Mouse (Mus musculus) E14TG2a.4 (cell line): Measurements from ENCODE around the gene 4933424G06Rik.

Experiments used
- CTCF ChIP-seq: conservative IDR thresholded peaks from 2 replicates; pipeline ENCODE4 v1.5.1; 2014; ENCODE audit warnings: low read length
- POU5F1 ChIP-seq: IDR thresholded peaks from 2 replicates; pipeline ENCODE4 v1.6.1; 2014; ENCODE audit warnings: low read length, borderline replicate concordance

DNA sequence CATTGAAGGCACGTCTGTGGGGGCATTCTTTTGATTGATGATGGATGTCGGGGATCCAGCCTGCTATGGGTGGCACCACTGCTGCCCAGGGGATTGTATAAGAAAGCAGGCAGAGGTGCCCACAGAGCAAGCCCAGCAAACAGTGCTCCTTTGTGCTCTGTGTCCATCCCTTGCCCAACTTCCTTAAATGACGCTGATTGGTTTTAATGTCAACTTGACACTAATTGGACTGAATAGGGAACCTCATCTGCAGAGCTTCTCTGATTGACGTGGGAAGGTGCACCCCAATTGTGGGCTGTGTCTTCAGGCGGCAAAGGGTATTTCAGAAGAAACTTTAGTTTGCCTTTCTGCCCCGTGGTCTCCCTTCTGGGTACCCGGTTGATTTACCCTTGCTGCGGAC is 79.5 kb downstream of the 4933424G06Rik start:
- no peak for TF ChIP-seq CTCF
- no peak for TF ChIP-seq POU5F1
